Mouse (Mus musculus) thymus, adult 2 months (tissue): ENCODE data around the gene Trmt1.

Experiments
- CTCF ChIP-seq: fragments of 200-500 bp; IDR thresholded peaks from 2 replicates; pipeline ENCODE4 v1.5.1; 2012; ENCODE audit warnings: mild to moderate bottlenecking, control low read depth, low read length, moderate library complexity, borderline replicate concordance; ENCODE audit not compliant: control insufficient read depth, poor library complexity, insufficient read depth; ENCODE audit errors: extremely low read depth
- POLR2A ChIP-seq: fragments of 200-500 bp; IDR thresholded peaks from 2 replicates; pipeline ENCODE4 v1.6.1; 2012; ENCODE audit warnings: mild to moderate bottlenecking, low read length, control low read depth, moderate library complexity; ENCODE audit not compliant: control insufficient read depth, poor library complexity, insufficient read depth; ENCODE audit errors: extremely low read depth

DNA sequence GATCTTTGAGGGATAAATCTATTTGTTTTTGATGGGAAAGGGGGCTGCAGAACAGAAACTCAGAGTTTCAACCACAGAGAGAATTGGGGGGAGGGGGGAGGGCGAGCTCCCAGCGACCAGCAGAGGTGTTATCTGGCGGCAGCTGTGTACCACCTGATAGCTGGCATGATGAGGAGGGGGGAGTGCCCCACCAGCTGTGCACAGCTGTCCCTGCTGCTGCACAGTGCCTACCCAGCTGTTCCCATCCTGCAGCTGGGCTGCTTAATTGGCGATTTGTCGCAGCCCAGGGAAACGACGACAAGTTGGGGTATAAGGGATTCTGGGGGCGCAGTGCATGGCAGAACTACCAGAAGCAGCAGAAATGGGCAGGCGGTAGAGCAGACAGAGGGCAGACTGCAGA is 38.6 kb downstream of the Trmt1 start:
- no peak for TF ChIP-seq CTCF
- no peak for TF ChIP-seq POLR2A
